ENCODE assay signal across 11 mouse cellular contexts in genomic region chr11:35317775-35318432, GRCm38 (mm10).
DNase-seq lines count a peak whose midpoint lies in the region; ATAC-seq and TF ChIP-seq lines count a peak whose summit lies in the region.
"Had no signal": no experiment of that assay in that cellular context is flagged by ENCODE, and none has a peak within 500 bp of the region (broad histone marks: within the 10 kb centered on the region; RNA-seq: fewer than 3 reads in every experiment).

No protein-coding gene starts in this region.

- no peak overlapping the region for H3K27ac ChIP-seq in lung, embryonic 14.5 days (ENCODE audit: low read depth)
- no peak overlapping the region for H3K27ac ChIP-seq in forebrain, embryonic 11.5 days (ENCODE audit: low read depth, low read length)
- peak overlapping the region; percentile 47 for H3K27ac ChIP-seq in limb, embryonic 10.5 days
- H3K27ac ChIP-seq in stomach, embryonic 16.5 days (ENCODE audit: low read length), result peak overlapping the region; percentile 32; the same call in 1 of the 2 replicates

- ATAC-seq in lung, embryonic 14.5 days (ENCODE audit: insufficient read depth), result peak; percentile 52
- ATAC-seq in forebrain, embryonic 11.5 days (replicated peaks; ENCODE audit: low FRiP score), result peak; percentile 91
- ATAC-seq in stomach, embryonic 16.5 days (ENCODE audit: insufficient read depth, low FRiP score), result peak; percentile 38
- ATAC-seq: liver, postnatal 0 days had no signal

- WGBS in lung, embryonic 14.5 days, result 70% methylated on average over 7 of the region's 7 CpGs
- 25% methylated on average over 7 of the region's 7 CpGs for WGBS in forebrain, embryonic 11.5 days
- WGBS in limb, embryonic 10.5 days, result 63% methylated on average over 7 of the region's 7 CpGs
- 67% methylated on average over 7 of the region's 7 CpGs for whole genome bisulfite sequencing in stomach, embryonic 16.5 days

- no peaks in the 10 kb centered on the region for H3K9me3 ChIP-seq in lung, embryonic 14.5 days (ENCODE audit: low read depth, low read length)
- no peaks in the 10 kb centered on the region for H3K9me3 ChIP-seq in forebrain, embryonic 11.5 days (ENCODE audit: control insufficient read depth, low read length)
- H3K9me3 ChIP-seq in limb, embryonic 10.5 days (replicated peaks), result no peaks in the 10 kb centered on the region
- H3K9me3 ChIP-seq in stomach, embryonic 16.5 days (replicated peaks; ENCODE audit: control insufficient read depth, low read length), result no peaks in the 10 kb centered on the region

- no peak overlapping the region for H3K4me2 ChIP-seq in lung, embryonic 14.5 days
- no peak overlapping the region for H3K4me2 ChIP-seq in forebrain, embryonic 11.5 days (ENCODE audit: low read depth, low read length, severe bottlenecking)
- no peak overlapping the region for H3K4me2 ChIP-seq in stomach, embryonic 16.5 days (ENCODE audit: low read depth, low read length)

- H3K4me1 ChIP-seq in lung, embryonic 14.5 days (ENCODE audit: insufficient read depth), result no peaks in the 10 kb centered on the region
- peaks cover 3% of the 10 kb centered on the region; the same call in 1 of the 2 replicates for H3K4me1 ChIP-seq in forebrain, embryonic 11.5 days (replicated peaks; ENCODE audit: control insufficient read depth, insufficient read depth, low read length)
- peaks cover 24% of the 10 kb centered on the region for H3K4me1 ChIP-seq in limb, embryonic 10.5 days
- H3K4me1 ChIP-seq in stomach, embryonic 16.5 days (ENCODE audit: control insufficient read depth, insufficient read depth, low read length), result peaks cover 7% of the 10 kb centered on the region; the same call in 1 of the 2 replicates

- TF ChIP-seq CTCF in lung, embryonic 14.5 days (IDR thresholded peaks at IDR 0.05; ENCODE audit: low read depth), result no peak

- H3K27me3 ChIP-seq in lung, embryonic 14.5 days (ENCODE audit: insufficient read depth, low read length), result no peaks in the 10 kb centered on the region
- H3K27me3 ChIP-seq in forebrain, embryonic 11.5 days (ENCODE audit: control insufficient read depth, insufficient read depth, low read length), result peaks cover 13% of the 10 kb centered on the region
- H3K27me3 ChIP-seq in limb, embryonic 10.5 days (ENCODE audit: low read depth, poor library complexity, severe bottlenecking), result no peaks in the 10 kb centered on the region
- no peaks in the 10 kb centered on the region for H3K27me3 ChIP-seq in stomach, embryonic 16.5 days (ENCODE audit: control insufficient read depth, insufficient read depth, low read length)

- no peaks in the 10 kb centered on the region for H3K36me3 ChIP-seq in lung, embryonic 14.5 days (ENCODE audit: insufficient read depth)
- no peaks in the 10 kb centered on the region for H3K36me3 ChIP-seq in forebrain, embryonic 11.5 days (ENCODE audit: control insufficient read depth, insufficient read depth, low read length)
- peaks cover 30% of the 10 kb centered on the region for H3K36me3 ChIP-seq in limb, embryonic 10.5 days
- no peaks in the 10 kb centered on the region for H3K36me3 ChIP-seq in stomach, embryonic 16.5 days (ENCODE audit: control insufficient read depth, insufficient read depth, low read length)

- H3K4me3 ChIP-seq in lung, embryonic 14.5 days (ENCODE audit: low read depth, low read length), result no peak overlapping the region
- H3K4me3 ChIP-seq in forebrain, embryonic 11.5 days (ENCODE audit: low read depth, low read length), result no peak overlapping the region
- H3K4me3 ChIP-seq in limb, embryonic 10.5 days, result no peak overlapping the region
- no peak overlapping the region for H3K4me3 ChIP-seq in stomach, embryonic 16.5 days (replicated peaks; ENCODE audit: low read length)
- H3K4me3 ChIP-seq: myocyte had no signal

- DNase-seq in lung, embryonic 14.5 days, result no peak
- DNase-seq in lung, postnatal 36 days, result no peak
- DNase-seq in forebrain, embryonic 11.5 days (ENCODE audit: low spot score), result peak; percentile 75
- no peak for DNase-seq in limb, embryonic 10.5 days (ENCODE audit: low spot score)
- DNase-seq in cerebellum, postnatal 10 days, result no peak
- DNase-seq in spleen, adult 12 weeks (ENCODE audit: low spot score), result no peak
- DNase-seq in lung, postnatal 25 days (ENCODE audit: low spot score), result no peak
- DNase-seq: liver, postnatal 0 days; right cerebral cortex, postnatal 25 days had no signal

- no peak overlapping the region for H3K9ac ChIP-seq in lung, embryonic 14.5 days
- no peak overlapping the region for H3K9ac ChIP-seq in forebrain, embryonic 11.5 days (ENCODE audit: low read length)
- H3K9ac ChIP-seq in stomach, embryonic 16.5 days (ENCODE audit: low read length), result no peak overlapping the region
- H3K9ac ChIP-seq: liver, postnatal 0 days had no signal

Comparison
In these comparisons a context has a peak if more than half of its experiments do, and no peak if none do; other contexts are left out.
1. ATAC-seq: peak in every context shown above with its lines; median percentile 91 in forebrain, embryonic 11.5 days; 52 in lung, embryonic 14.5 days; 38 in stomach, embryonic 16.5 days.
2. H3K27ac ChIP-seq: peak in limb, embryonic 10.5 days (single experiment) and stomach, embryonic 16.5 days (single experiment); none in lung, embryonic 14.5 days (single experiment) and forebrain, embryonic 11.5 days (single experiment).